Mouse (Mus musculus) liver, embryonic 14.5 days (tissue): ENCODE measurements around the gene Gfra1.
A peak's percentile ranks its signal among the peaks of the same experiment; 100 is the strongest.

Experiments
- CTCF ChIP-seq: IDR thresholded peaks from 2 replicates; pipeline ENCODE4 v1.5.1; 2016; ENCODE audit warnings: antibody characterized with exemption, low read depth, control low read depth
- EP300 ChIP-seq: IDR thresholded peaks from 2 replicates; pipeline ENCODE4 v1.6.1; 2016; ENCODE audit warnings: antibody characterized with exemption, low read depth

DNA sequence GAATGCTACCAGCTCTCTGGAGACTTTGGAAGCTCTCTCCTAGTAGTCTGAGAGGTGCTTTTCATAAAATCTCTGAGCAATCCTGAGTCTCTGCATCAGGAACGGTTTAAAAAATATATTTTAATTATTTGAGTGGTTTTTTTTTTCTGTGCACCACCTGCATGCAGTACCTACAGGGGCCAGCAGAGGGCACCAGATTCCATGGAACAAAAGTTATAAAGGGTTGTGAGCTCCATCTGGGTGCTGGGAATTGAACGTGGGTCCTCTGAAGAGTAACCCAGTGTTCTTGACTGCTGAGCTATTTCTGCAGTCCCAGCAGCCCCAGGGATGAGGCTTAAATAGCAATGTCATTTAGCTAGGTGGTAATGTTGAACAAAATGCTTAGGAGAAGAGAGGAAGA is 141.9 kb downstream of the Gfra1 start:
- TF ChIP-seq CTCF = peak; percentile 71
- TF ChIP-seq EP300 = no peak
